Mouse (Mus musculus) cerebellum, adult 2 months (tissue): Measurements from ENCODE around the gene Adamtsl3.

Experiments
- CTCF ChIP-seq: fragments of 200-500 bp; IDR thresholded peaks from 2 replicates; pipeline ENCODE4 v1.5.1; 2011; ENCODE audit warnings: low read depth, mild to moderate bottlenecking, control low read depth, low read length, moderate library complexity, borderline replicate concordance; ENCODE audit not compliant: insufficient read depth
- POLR2A ChIP-seq: fragments of 200-500 bp; IDR thresholded peaks from 2 replicates; pipeline ENCODE4 v1.6.1; 2011; ENCODE audit warnings: low read length, control low read depth, borderline replicate concordance; ENCODE audit not compliant: insufficient read depth

DNA sequence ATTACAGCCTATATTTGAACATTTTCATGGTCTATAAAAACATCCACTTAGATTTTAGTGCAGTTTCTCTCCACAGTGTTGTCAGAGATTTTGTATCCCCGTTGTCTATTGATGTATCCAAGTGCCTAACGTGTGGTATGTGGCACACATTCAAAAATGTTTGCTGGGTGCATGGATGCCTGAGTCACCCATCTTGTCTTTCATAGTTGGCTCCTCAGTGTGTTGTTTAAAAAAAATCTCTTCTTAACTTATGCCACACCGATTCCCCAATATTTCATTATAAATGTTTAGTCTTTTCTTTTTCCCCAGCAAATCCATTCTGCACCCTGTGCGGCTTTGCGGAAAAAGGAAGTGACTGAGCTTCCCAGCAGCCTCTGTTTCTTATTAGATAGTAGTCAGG, 23.7 kb downstream of the Adamtsl3 start:
- TF ChIP-seq CTCF = no peak
- TF ChIP-seq POLR2A = no peak
